Comparison of ENCODE assay signal across 8 mouse cellular contexts in the genomic region with DNA sequence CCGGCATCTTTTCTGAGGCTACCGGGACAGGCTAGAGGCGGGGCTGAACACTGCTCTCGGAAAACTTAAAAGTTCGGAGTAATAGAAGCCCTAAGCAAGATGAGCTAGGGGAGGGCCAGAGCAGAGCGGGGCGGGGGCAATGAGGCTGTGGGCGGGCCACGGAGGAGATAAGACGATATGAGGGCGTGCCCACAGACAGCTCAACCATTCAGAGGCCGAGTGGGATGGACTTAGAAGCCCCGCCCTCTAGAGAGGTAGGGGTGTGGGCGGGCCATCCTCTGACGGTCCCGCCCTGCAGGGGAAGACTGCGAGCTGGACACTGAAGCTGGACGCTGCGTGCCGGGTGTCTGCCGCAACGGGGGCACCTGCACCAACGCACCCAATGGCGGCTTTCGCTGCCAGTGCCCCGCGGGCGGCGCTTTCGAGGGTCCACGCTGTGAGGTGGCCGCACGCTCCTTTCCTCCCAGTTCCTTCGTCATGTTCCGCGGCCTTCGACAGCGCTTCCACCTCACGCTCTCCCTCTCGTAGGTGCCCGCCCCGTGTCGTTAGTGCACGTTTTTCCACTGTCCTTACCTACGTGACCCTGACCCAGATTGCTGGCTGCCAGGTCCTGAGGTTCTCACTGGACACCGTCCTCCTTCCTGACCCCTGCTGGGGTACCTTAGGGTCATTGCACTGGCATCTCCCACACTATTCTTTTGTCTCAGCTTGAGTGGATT. TPM values are rescaled to one million over a fixed set of nuclear protein-coding genes. Genes with fewer than 3 reads are reported as not detected.
DNase-seq lines count a peak whose midpoint lies in the region; ATAC-seq and TF ChIP-seq lines count a peak whose summit lies in the region.

No protein-coding gene starts in this region.

- peaks cover 12% of the 10 kb centered on the region for H3K4me1 ChIP-seq in embryonic facial prominence, embryonic 14.5 days (ENCODE audit: control insufficient read depth, insufficient read depth, low read length)
- H3K4me1 ChIP-seq in heart, adult 2 months (ENCODE audit: control insufficient read depth, insufficient read depth, low read length), result peaks cover 5% of the 10 kb centered on the region
- H3K4me1 ChIP-seq in kidney, adult 2 months (ENCODE audit: control insufficient read depth, insufficient read depth, low read length), result peaks cover 7% of the 10 kb centered on the region
- peaks cover 9% of the 10 kb centered on the region for H3K4me1 ChIP-seq in limb, embryonic 13.5 days
- peaks cover 37% of the 10 kb centered on the region for H3K4me1 ChIP-seq in midbrain, embryonic 14.5 days (ENCODE audit: control insufficient read depth, insufficient read depth, low read length)
- H3K4me1 ChIP-seq in small intestine, adult 2 months (ENCODE audit: control insufficient read depth, insufficient read depth, insufficient read length, low read length), result peaks cover 17% of the 10 kb centered on the region

- H3K9ac ChIP-seq in embryonic facial prominence, embryonic 14.5 days (ENCODE audit: low read depth, low read length), result peak overlapping the region; percentile 30; the same call in 1 of the 2 replicates
- peak overlapping the region; percentile 34; the same call in 1 of the 2 replicates for H3K9ac ChIP-seq in heart, adult 2 months (ENCODE audit: low read depth, low read length)
- H3K9ac ChIP-seq in limb, embryonic 13.5 days, result peak overlapping the region; percentile 50; the same call in 1 of the 2 replicates
- peak overlapping the region; percentile 26; the same call in 1 of the 2 replicates for H3K9ac ChIP-seq in midbrain, embryonic 14.5 days (replicated peaks; ENCODE audit: low read length)

- peak; percentile 99 for ATAC-seq in embryonic facial prominence, embryonic 14.5 days (ENCODE audit: low read depth)
- ATAC-seq in limb, embryonic 13.5 days (ENCODE audit: low FRiP score, low read depth), result peak; percentile 97
- peak; percentile 89 for ATAC-seq in midbrain, embryonic 14.5 days (ENCODE audit: low FRiP score, low TSS enrichment)

- peak; percentile 62 to 78 for DNase-seq in adrenal gland, postnatal 4 days (ENCODE audit: low spot score in 2 of 2)
- peak; percentile 98 for DNase-seq in embryonic facial prominence, embryonic 14.5 days (ENCODE audit: low spot score)
- DNase-seq in heart, adult 2 months, result peak; percentile 82 to 89
- DNase-seq in kidney, adult 2 months, result peak; percentile 96
- peak; percentile 85 for DNase-seq in midbrain, embryonic 14.5 days
- DNase-seq in MN1 (ENCODE audit: low spot score), result no peak

- TF ChIP-seq EP300 in heart, adult 2 months (IDR thresholded peaks at IDR 0.05; ENCODE audit: insufficient read depth, low read depth, low read length), result no peak

- intact Hi-C loops in heart, adult 2 months (cut with DNase I), result no loop called here

- peak overlapping the region; percentile 49 for H3K4me3 ChIP-seq in embryonic facial prominence, embryonic 14.5 days (ENCODE audit: low read depth, low read length)
- H3K4me3 ChIP-seq in heart, adult 2 months, result peak overlapping the region; percentile 47
- peak overlapping the region; percentile 30 for H3K4me3 ChIP-seq in kidney, adult 2 months (ENCODE audit: insufficient read depth, low read depth, low read length)
- H3K4me3 ChIP-seq in limb, embryonic 13.5 days, result peak overlapping the region; percentile 51
- peak overlapping the region; percentile 29 for H3K4me3 ChIP-seq in midbrain, embryonic 14.5 days (replicated peaks; ENCODE audit: low read depth, low read length)
- H3K4me3 ChIP-seq in small intestine, adult 2 months (ENCODE audit: low read depth, low read length), result peak overlapping the region; percentile 63

- no peaks in the 10 kb centered on the region for H3K36me3 ChIP-seq in embryonic facial prominence, embryonic 14.5 days (ENCODE audit: control insufficient read depth, insufficient read depth, low read length)
- no peaks in the 10 kb centered on the region for H3K36me3 ChIP-seq in heart, adult 2 months (ENCODE audit: control insufficient read depth, insufficient read depth, low read length)
- no peaks in the 10 kb centered on the region for H3K36me3 ChIP-seq in kidney, adult 2 months (ENCODE audit: control insufficient read depth, insufficient read depth, low read length)
- no peaks in the 10 kb centered on the region for H3K36me3 ChIP-seq in limb, embryonic 13.5 days
- H3K36me3 ChIP-seq in midbrain, embryonic 14.5 days (ENCODE audit: control insufficient read depth, insufficient read depth, low read length), result peaks cover 91% of the 10 kb centered on the region
- H3K36me3 ChIP-seq in small intestine, adult 2 months (ENCODE audit: control insufficient read depth, insufficient read depth, low read length), result no peaks in the 10 kb centered on the region

- no peak for TF ChIP-seq POLR2A in heart, adult 2 months (IDR thresholded peaks at IDR 0.05; ENCODE audit: insufficient read depth, low read depth, low read length)
- no peak for TF ChIP-seq POLR2A in kidney, adult 2 months (IDR thresholded peaks at IDR 0.05; ENCODE audit: low read depth, low read length)
- TF ChIP-seq POLR2A in small intestine, adult 2 months (IDR thresholded peaks at IDR 0.05; ENCODE audit: low read depth, low read length), result no peak

- H3K27ac ChIP-seq in embryonic facial prominence, embryonic 14.5 days (replicated peaks; ENCODE audit: low read depth, low read length), result no peak overlapping the region
- H3K27ac ChIP-seq in heart, adult 2 months, result no peak overlapping the region
- H3K27ac ChIP-seq in kidney, adult 2 months (ENCODE audit: insufficient read depth, low read depth, low read length), result no peak overlapping the region
- H3K27ac ChIP-seq in limb, embryonic 13.5 days, result no peak overlapping the region
- no peak overlapping the region for H3K27ac ChIP-seq in midbrain, embryonic 14.5 days (replicated peaks; ENCODE audit: low read depth, low read length)
- no peak overlapping the region for H3K27ac ChIP-seq in small intestine, adult 2 months (ENCODE audit: insufficient read depth, low read depth, low read length)

- H3K27me3 ChIP-seq in embryonic facial prominence, embryonic 14.5 days (replicated peaks; ENCODE audit: control insufficient read depth, insufficient read depth, low read length), result peaks cover 55% of the 10 kb centered on the region
- H3K27me3 ChIP-seq in heart, adult 2 months (ENCODE audit: control insufficient read depth, insufficient read depth, low read length), result peaks cover 11% of the 10 kb centered on the region
- no peaks in the 10 kb centered on the region for H3K27me3 ChIP-seq in kidney, adult 2 months (replicated peaks; ENCODE audit: control insufficient read depth, insufficient read depth, low read length)
- peaks cover 73% of the 10 kb centered on the region for H3K27me3 ChIP-seq in limb, embryonic 13.5 days
- peaks cover 10% of the 10 kb centered on the region; the same call in 1 of the 2 replicates for H3K27me3 ChIP-seq in midbrain, embryonic 14.5 days (ENCODE audit: control insufficient read depth, insufficient read depth, low read length)
- H3K27me3 ChIP-seq in small intestine, adult 2 months (ENCODE audit: control insufficient read depth, insufficient read depth, low read length), result peaks cover 11% of the 10 kb centered on the region

- H3K79me2 ChIP-seq in heart, adult 2 months (replicated peaks; ENCODE audit: control insufficient read depth, insufficient read depth, low read length), result no peaks in the 10 kb centered on the region

- peak overlapping the region; percentile 96 for H3K4me2 ChIP-seq in embryonic facial prominence, embryonic 14.5 days (ENCODE audit: low read depth, low read length)
- H3K4me2 ChIP-seq in limb, embryonic 13.5 days (replicated peaks), result peak overlapping the region; percentile 98
- H3K4me2 ChIP-seq in midbrain, embryonic 14.5 days (ENCODE audit: low read length), result peak overlapping the region; percentile 63

- no peaks in the 10 kb centered on the region for H3K9me3 ChIP-seq in embryonic facial prominence, embryonic 14.5 days (ENCODE audit: control insufficient read depth, low read length)
- H3K9me3 ChIP-seq in limb, embryonic 13.5 days, result no peaks in the 10 kb centered on the region
- no peaks in the 10 kb centered on the region for H3K9me3 ChIP-seq in midbrain, embryonic 14.5 days (ENCODE audit: control insufficient read depth, low read length)

- no peak for TF ChIP-seq CTCF in heart, adult 2 months (IDR thresholded peaks at IDR 0.05)
- no peak for TF ChIP-seq CTCF in kidney, adult 2 months (conservative IDR thresholded peaks at IDR 0.05; ENCODE audit: insufficient read depth, insufficient read length, low read depth, low read length)
- 0 out of 2 replicates have a peak, but pooled peaks have one; percentile 3 for TF ChIP-seq CTCF in small intestine, adult 2 months (IDR thresholded peaks at IDR 0.05; ENCODE audit: extremely low read depth, insufficient read length, insufficient replicate concordance, low read depth, low read length)

- 7% methylated on average over 33 of the region's 46 CpGs for WGBS in embryonic facial prominence, embryonic 14.5 days
- 5% methylated on average over 46 of the region's 46 CpGs for WGBS in heart, adult 2 months
- WGBS in kidney, adult 2 months, result 3% methylated on average over 46 of the region's 46 CpGs
- 3% methylated on average over 46 of the region's 46 CpGs for WGBS in limb, embryonic 13.5 days
- WGBS in midbrain, embryonic 14.5 days, result 5% methylated on average over 46 of the region's 46 CpGs
- WGBS in small intestine, adult 2 months, result 2% methylated on average over 46 of the region's 46 CpGs

RNA-seq across cellular contexts. Expression of a gene that starts 6.4 kb away (rescaled TPM):
- total RNA-seq in adrenal gland, postnatal 4 days (2021), result 10 to 100 TPM; 11.0 to 13.6 TPM
- 0.66 and 0.70 TPM in 2 replicates for polyA plus RNA-seq in embryonic facial prominence, embryonic 14.5 days (2014; fragmentation: Nextera tagmentation; extraction: Ambion mirVana)
- total RNA-seq in heart, adult 2 months (2021), result under 1 TPM; 0.02 to 0.03 TPM
- 0.06 and 0.41 TPM in 2 replicates for polyA plus RNA-seq in heart, adult 2 months (2012; rRNA removed)
- 0.18 and 0.19 TPM in 2 replicates for polyA plus RNA-seq in kidney, adult 2 months (2012; rRNA removed)
- 0.09 and 0.13 TPM in 2 replicates for polyA plus RNA-seq in limb, embryonic 13.5 days (2015; fragmentation: Nextera tagmentation; extraction: Ambion mirVana)
- 19.5 and 20.7 TPM in 2 replicates for polyA plus RNA-seq in midbrain, embryonic 14.5 days (2014; fragmentation: Nextera tagmentation; extraction: Ambion mirVana)
- polyA plus RNA-seq in small intestine, adult 2 months (2012; rRNA removed), result 1.5 and 1.7 TPM in 2 replicates

RNA-seq across cellular contexts. Expression of a gene that starts 20.5 kb away (rescaled TPM):
- total RNA-seq in adrenal gland, postnatal 4 days (2021), result 10 to 100 TPM; 11.4 to 11.9 TPM
- polyA plus RNA-seq in embryonic facial prominence, embryonic 14.5 days (2014; fragmentation: Nextera tagmentation; extraction: Ambion mirVana), result 14.3 and 15.4 TPM in 2 replicates
- 10 to 100 TPM; 20.8 to 24.3 TPM for total RNA-seq in heart, adult 2 months (2021)
- 34.5 and 47.8 TPM in 2 replicates for polyA plus RNA-seq in heart, adult 2 months (2012; rRNA removed)
- polyA plus RNA-seq in kidney, adult 2 months (2012; rRNA removed), result 33.9 and 37.2 TPM in 2 replicates
- 19.0 and 19.6 TPM in 2 replicates for polyA plus RNA-seq in limb, embryonic 13.5 days (2015; fragmentation: Nextera tagmentation; extraction: Ambion mirVana)
- polyA plus RNA-seq in midbrain, embryonic 14.5 days (2014; fragmentation: Nextera tagmentation; extraction: Ambion mirVana), result 16.6 and 18.2 TPM in 2 replicates
- polyA plus RNA-seq in small intestine, adult 2 months (2012; rRNA removed), result 734 and 815 TPM in 2 replicates

RNA-seq across cellular contexts. Expression of a gene that starts 24.4 kb away (rescaled TPM):
- 10 to 100 TPM; 10.9 to 14.5 TPM for total RNA-seq in adrenal gland, postnatal 4 days (2021)
- polyA plus RNA-seq in embryonic facial prominence, embryonic 14.5 days (2014; fragmentation: Nextera tagmentation; extraction: Ambion mirVana), result 12.2 and 16.8 TPM in 2 replicates
- total RNA-seq in heart, adult 2 months (2021), result 1 to 10 TPM; 7.8 to 8.9 TPM
- 16.8 and 19.6 TPM in 2 replicates for polyA plus RNA-seq in heart, adult 2 months (2012; rRNA removed)
- polyA plus RNA-seq in kidney, adult 2 months (2012; rRNA removed), result 19.1 and 24.1 TPM in 2 replicates
- polyA plus RNA-seq in limb, embryonic 13.5 days (2015; fragmentation: Nextera tagmentation; extraction: Ambion mirVana), result 17.2 and 22.5 TPM in 2 replicates
- 24.3 and 27.4 TPM in 2 replicates for polyA plus RNA-seq in midbrain, embryonic 14.5 days (2014; fragmentation: Nextera tagmentation; extraction: Ambion mirVana)
- polyA plus RNA-seq in small intestine, adult 2 months (2012; rRNA removed), result 13.5 and 18.1 TPM in 2 replicates

RNA-seq across cellular contexts. Expression of a gene that starts 49.0 kb away (rescaled TPM):
- total RNA-seq in adrenal gland, postnatal 4 days (2021), result 100 to 1,000 TPM; 124 to 130 TPM
- 74.7 and 103 TPM in 2 replicates for polyA plus RNA-seq in embryonic facial prominence, embryonic 14.5 days (2014; fragmentation: Nextera tagmentation; extraction: Ambion mirVana)
- total RNA-seq in heart, adult 2 months (2021), result 10 to 100 TPM; 19.2 to 20.6 TPM
- 22.3 and 25.7 TPM in 2 replicates for polyA plus RNA-seq in heart, adult 2 months (2012; rRNA removed)
- polyA plus RNA-seq in kidney, adult 2 months (2012; rRNA removed), result 68.3 and 78.0 TPM in 2 replicates
- 149 and 152 TPM in 2 replicates for polyA plus RNA-seq in limb, embryonic 13.5 days (2015; fragmentation: Nextera tagmentation; extraction: Ambion mirVana)
- 256 and 286 TPM in 2 replicates for polyA plus RNA-seq in midbrain, embryonic 14.5 days (2014; fragmentation: Nextera tagmentation; extraction: Ambion mirVana)
- 45.0 and 53.8 TPM in 2 replicates for polyA plus RNA-seq in small intestine, adult 2 months (2012; rRNA removed)

Comparison
In these comparisons a context has a peak if more than half of its experiments do, and no peak if none do; other contexts are left out.
1. RNA of a gene that starts 20.5 kb away (polyA plus RNA-seq): 734 to 815 TPM in small intestine, adult 2 months; 34.5 to 47.8 TPM in heart, adult 2 months, 33.9 to 37.2 TPM in kidney, adult 2 months, 19.0 to 19.6 TPM in limb, embryonic 13.5 days, 16.6 to 18.2 TPM in midbrain, embryonic 14.5 days and 14.3 to 15.4 TPM in embryonic facial prominence, embryonic 14.5 days; every median in the first group is over 10 times any median in the second.
2. Peak in every context shown above with its lines, with median percentiles within 50 percentile points of each other: ATAC-seq, H3K4me2 ChIP-seq, H3K4me3 ChIP-seq and H3K9ac ChIP-seq.